Mouse (Mus musculus): ENCODE measurements around the gene Gm43302. TPM values are rescaled to one million over a fixed set of nuclear protein-coding genes. Genes with fewer than 3 reads are reported as not detected.
"Not testable (repeated sequence)": the region's sequence is repeated elsewhere in the genome, so short reads cannot be mapped to it uniquely, and the experiment has no call there.

Gene Gm43302
- polyA plus RNA-seq, 1 experiment = 2.8 TPM

DNA sequence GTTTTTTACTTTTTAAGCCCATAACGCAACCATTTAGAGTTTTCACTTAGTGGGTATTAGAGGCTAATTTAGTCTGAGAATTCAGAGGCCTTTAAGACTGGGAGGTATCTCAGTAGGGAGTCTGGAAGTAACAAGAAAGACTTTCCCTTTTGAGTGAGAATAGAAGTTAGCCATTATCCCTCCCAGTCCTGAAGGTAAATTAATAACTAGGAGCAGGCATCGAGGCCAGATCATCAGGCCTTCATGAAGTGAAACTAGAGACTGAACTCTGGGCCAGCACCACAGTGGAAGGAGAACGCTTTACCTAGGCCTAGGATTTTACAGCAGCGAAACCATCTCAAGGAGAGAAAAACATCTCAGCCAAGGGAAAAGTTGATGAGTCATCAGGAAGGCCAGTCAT lies 8.5 kb upstream of the Gm43302 start:
- H3K27me3 ChIP-seq (replicated peaks; ENCODE audit: control insufficient read depth, insufficient read depth, low read length) = no peaks in the 10 kb centered on the region
- no peak overlapping the region; the same call in 1 of the 2 replicates for H3K27ac ChIP-seq (ENCODE audit: insufficient read depth, low read depth, low read length)
- WGBS = 50% methylated on average over 4 of the region's 4 CpGs
- no peaks in the 10 kb centered on the region for H3K4me1 ChIP-seq (ENCODE audit: control insufficient read depth, insufficient read depth, low read length)
- peak; percentile 76 for DNase-seq
- no peaks in the 10 kb centered on the region for H3K36me3 ChIP-seq (ENCODE audit: control insufficient read depth, insufficient read depth, low read length)
- TF ChIP-seq POLR2A (IDR thresholded peaks at IDR 0.05; ENCODE audit: low read depth, low read length) = no peak
- TF ChIP-seq CTCF (conservative IDR thresholded peaks at IDR 0.05; ENCODE audit: insufficient read depth, insufficient read length, low read depth, low read length) = no peak
- no peak overlapping the region for H3K4me3 ChIP-seq (ENCODE audit: insufficient read depth, low read depth, low read length)

DNA sequence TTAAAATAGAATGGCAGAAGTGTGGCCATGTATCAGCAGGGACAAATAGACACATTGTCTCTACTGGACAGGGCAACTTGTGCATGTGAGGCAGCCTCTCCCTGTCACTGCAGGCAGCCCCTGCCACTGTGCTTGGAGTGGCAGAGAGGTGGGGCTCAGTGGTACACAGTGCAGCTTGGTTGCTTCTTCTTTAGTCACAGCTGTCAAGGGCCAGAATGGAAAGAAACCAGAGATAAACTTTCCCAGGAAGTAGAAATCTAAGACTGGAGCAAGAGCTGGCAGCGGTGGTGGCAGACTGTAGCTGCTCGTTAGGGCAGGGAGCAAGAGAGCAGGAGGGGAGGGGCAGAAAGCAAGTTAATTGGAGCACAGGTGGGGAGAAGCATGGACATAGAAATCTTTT lies 8.0 kb upstream of the Gm43302 start:
- no peak for TF ChIP-seq POLR2A (IDR thresholded peaks at IDR 0.05; ENCODE audit: low read depth, low read length)
- no peak for TF ChIP-seq CTCF (conservative IDR thresholded peaks at IDR 0.05; ENCODE audit: insufficient read depth, insufficient read length, low read depth, low read length)
- Histone ChIP-seq H3K36me3 (ENCODE audit: control insufficient read depth, insufficient read depth, low read length) (no peaks in the 10 kb centered on the region), H3K4me3 (ENCODE audit: insufficient read depth, low read depth, low read length) (no peak overlapping the region), H3K27ac (ENCODE audit: insufficient read depth, low read depth, low read length) (peak overlapping the region; percentile 22; the same call in 1 of the 2 replicates), H3K27me3 (replicated peaks; ENCODE audit: control insufficient read depth, insufficient read depth, low read length) (no peaks in the 10 kb centered on the region), H3K4me1 (ENCODE audit: control insufficient read depth, insufficient read depth, low read length) (no peaks in the 10 kb centered on the region)
- DNase-seq = peak; percentile 67
- 16% methylated on average over 2 of the region's 2 CpGs for WGBS

DNA sequence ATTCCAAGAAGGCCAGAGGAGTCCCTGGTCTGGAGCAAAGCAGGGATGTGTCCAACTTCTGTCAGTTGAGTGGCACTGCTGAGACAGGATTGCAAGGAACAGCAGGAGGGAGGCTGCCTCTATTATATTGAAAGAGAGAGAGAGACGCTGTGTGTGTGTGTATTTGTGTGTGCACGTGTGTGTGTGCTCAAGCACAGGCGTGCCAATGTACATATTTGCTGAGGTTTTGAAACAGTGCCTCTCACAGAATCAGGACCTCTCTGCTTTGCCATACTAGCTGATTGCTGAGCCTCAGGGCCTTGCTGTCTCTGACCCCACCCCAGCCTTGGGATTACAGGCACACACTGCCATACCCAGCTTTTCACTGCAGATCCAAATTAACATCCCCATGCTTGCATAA lies 2.3 kb upstream of the Gm43302 start:
- no peak for DNase-seq
- Histone ChIP-seq H3K27me3 (replicated peaks; ENCODE audit: control insufficient read depth, insufficient read depth, low read length) (no peaks in the 10 kb centered on the region), H3K4me3 (ENCODE audit: insufficient read depth, low read depth, low read length) (no peak overlapping the region), H3K27ac (ENCODE audit: insufficient read depth, low read depth, low read length) (no peak overlapping the region), H3K36me3 (ENCODE audit: control insufficient read depth, insufficient read depth, low read length) (no peaks in the 10 kb centered on the region), H3K4me1 (ENCODE audit: control insufficient read depth, insufficient read depth, low read length) (peaks cover 4% of the 10 kb centered on the region; the same call in 1 of the 2 replicates)
- WGBS = 93% methylated on average over 3 of the region's 3 CpGs
- TF ChIP-seq CTCF (conservative IDR thresholded peaks at IDR 0.05; ENCODE audit: insufficient read depth, insufficient read length, low read depth, low read length) = no peak
- no peak for TF ChIP-seq POLR2A (IDR thresholded peaks at IDR 0.05; ENCODE audit: low read depth, low read length)

DNA sequence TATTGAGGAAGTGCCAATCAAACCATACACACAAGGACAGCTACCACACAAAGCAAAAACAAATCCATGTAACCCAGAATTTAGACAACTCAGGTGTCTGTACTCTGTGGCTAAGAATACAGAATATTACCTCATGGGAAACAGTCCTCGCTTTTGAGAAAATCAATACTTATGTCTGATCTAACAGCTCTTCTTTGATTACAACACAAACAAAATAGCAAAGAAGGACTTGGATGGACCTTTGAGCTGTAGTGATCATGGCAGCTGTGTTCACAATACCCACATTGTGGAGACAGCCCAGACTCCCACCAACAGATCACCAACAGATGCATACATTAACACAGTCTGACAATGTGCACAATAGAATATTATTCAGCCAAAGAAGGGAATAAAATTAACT lies 1.0 kb downstream of the Gm43302 start:
- Histone ChIP-seq H3K27me3 (replicated peaks; ENCODE audit: control insufficient read depth, insufficient read depth, low read length) (no peaks in the 10 kb centered on the region), H3K36me3 (ENCODE audit: control insufficient read depth, insufficient read depth, low read length) (no peaks in the 10 kb centered on the region), H3K4me1 (ENCODE audit: control insufficient read depth, insufficient read depth, low read length) (peaks cover 4% of the 10 kb centered on the region; the same call in 1 of the 2 replicates), H3K4me3 (ENCODE audit: insufficient read depth, low read depth, low read length) (no peak overlapping the region), H3K27ac (ENCODE audit: insufficient read depth, low read depth, low read length) (no peak overlapping the region)
- no peak for TF ChIP-seq POLR2A (IDR thresholded peaks at IDR 0.05; ENCODE audit: low read depth, low read length)
- TF ChIP-seq CTCF (conservative IDR thresholded peaks at IDR 0.05; ENCODE audit: insufficient read depth, insufficient read length, low read depth, low read length) = no peak
- WGBS = 100% methylated on average over 1 of the region's 1 CpGs
- DNase-seq = no peak

DNA sequence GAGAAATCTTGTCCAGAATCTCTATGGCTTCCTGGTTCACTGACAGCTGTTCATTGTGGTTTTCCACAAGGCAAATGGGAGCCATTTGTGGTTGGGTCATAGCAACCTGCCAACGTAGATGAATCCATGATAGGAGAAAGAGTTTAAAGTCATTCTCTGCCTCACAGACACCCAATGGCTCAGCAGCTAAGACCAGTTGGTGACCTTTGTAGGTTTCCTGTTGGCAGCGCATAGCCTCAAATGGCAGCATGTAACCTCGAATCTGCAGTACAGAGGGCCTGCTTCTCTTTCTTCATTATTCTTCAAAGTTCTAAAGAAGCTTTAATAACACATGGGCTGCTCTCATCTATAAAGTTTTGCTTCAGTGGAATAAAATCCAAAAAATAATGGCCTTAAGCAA lies 2.6 kb downstream of the Gm43302 start:
- not testable (repeated sequence) for H3K36me3 ChIP-seq (ENCODE audit: control insufficient read depth, insufficient read depth, low read length); H3K27ac ChIP-seq (ENCODE audit: insufficient read depth, low read depth, low read length); H3K4me3 ChIP-seq (ENCODE audit: insufficient read depth, low read depth, low read length); DNase-seq; H3K27me3 ChIP-seq (replicated peaks; ENCODE audit: control insufficient read depth, insufficient read depth, low read length); H3K4me1 ChIP-seq (ENCODE audit: control insufficient read depth, insufficient read depth, low read length)
- 91% methylated on average over 3 of the region's 3 CpGs for WGBS

DNA sequence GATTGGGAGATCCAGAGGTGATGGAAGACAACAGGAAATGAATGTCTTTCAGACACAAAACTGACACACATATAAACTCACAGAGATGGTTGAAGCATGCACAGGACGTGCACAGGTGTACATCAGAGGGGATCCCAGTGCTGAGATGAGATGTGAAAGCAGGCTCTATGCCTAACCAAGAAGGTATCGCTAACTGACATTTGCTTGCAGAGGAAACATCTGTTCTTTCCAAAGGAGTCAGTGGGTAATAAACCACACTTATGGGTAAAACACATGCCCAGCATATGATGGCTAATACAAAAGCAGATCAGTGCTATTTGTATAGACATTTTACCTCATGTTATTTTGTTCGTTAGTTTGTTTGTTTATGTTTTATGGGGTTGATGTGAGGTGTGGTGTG lies 32.8 kb downstream of the Gm43302 start:
- H3K36me3 ChIP-seq (ENCODE audit: control insufficient read depth, insufficient read depth, low read length); H3K4me3 ChIP-seq (ENCODE audit: insufficient read depth, low read depth, low read length); H3K27ac ChIP-seq (ENCODE audit: insufficient read depth, low read depth, low read length); DNase-seq; H3K27me3 ChIP-seq (replicated peaks; ENCODE audit: control insufficient read depth, insufficient read depth, low read length); H3K4me1 ChIP-seq (ENCODE audit: control insufficient read depth, insufficient read depth, low read length): not testable (repeated sequence)
- 100% methylated on average over 1 of the region's 3 CpGs for WGBS

DNA sequence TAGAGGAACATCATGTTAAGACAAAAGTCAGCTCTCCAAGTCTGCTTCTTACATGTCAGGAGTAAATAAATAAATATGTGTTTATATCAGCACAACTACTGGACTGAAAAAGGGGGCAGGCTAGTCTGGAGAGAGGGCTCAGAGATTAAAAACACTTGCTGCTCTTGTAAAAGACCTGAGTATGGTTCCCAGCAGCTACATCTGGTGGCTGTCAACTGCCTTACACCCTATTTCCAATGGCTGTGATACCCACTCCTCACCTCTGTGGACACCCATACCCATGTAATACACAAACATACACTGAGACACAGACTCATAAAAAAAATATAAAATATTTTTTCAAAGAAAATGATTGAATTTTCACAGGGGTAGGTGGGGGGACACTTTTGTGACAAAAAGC lies 41.0 kb downstream of the Gm43302 start:
- TF ChIP-seq CTCF (conservative IDR thresholded peaks at IDR 0.05; ENCODE audit: insufficient read depth, insufficient read length, low read depth, low read length) (no peak), POLR2A (IDR thresholded peaks at IDR 0.05; ENCODE audit: low read depth, low read length) (no peak)

DNA sequence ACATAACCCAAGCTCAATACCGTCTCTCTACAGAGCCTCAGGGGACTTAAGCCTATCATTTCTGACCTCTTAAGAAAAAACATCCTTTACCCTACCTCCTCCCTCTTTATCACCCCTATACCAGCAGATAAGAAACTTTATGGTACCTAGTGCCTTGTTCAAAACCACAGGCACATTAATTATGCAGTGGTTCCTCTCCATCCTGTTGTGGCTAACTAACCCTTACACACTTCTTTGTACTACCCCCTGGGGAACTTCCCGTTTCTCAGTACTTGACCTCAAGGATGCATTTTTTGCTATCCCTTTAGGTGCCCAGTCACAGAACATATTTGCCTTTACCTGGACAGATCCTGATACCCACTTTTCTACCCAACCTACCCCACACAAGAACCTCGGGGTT lies 48.8 kb downstream of the Gm43302 start:
- not testable (repeated sequence) for DNase-seq; H3K27ac ChIP-seq (ENCODE audit: insufficient read depth, low read depth, low read length); H3K27me3 ChIP-seq (replicated peaks; ENCODE audit: control insufficient read depth, insufficient read depth, low read length); H3K4me3 ChIP-seq (ENCODE audit: insufficient read depth, low read depth, low read length); H3K4me1 ChIP-seq (ENCODE audit: control insufficient read depth, insufficient read depth, low read length); H3K36me3 ChIP-seq (ENCODE audit: control insufficient read depth, insufficient read depth, low read length)
- WGBS = 71% methylated on average over 3 of the region's 3 CpGs

More for the DNA sequence above, 41.0 kb downstream of the Gm43302 start:
- no peak for DNase-seq
- H3K36me3 ChIP-seq (ENCODE audit: control insufficient read depth, insufficient read depth, low read length) = no peaks in the 10 kb centered on the region
- no peaks in the 10 kb centered on the region for H3K27me3 ChIP-seq (replicated peaks; ENCODE audit: control insufficient read depth, insufficient read depth, low read length)
- H3K4me3 ChIP-seq (ENCODE audit: insufficient read depth, low read depth, low read length) = no peak overlapping the region
- no peaks in the 10 kb centered on the region for H3K4me1 ChIP-seq (ENCODE audit: control insufficient read depth, insufficient read depth, low read length)
- H3K27ac ChIP-seq (ENCODE audit: insufficient read depth, low read depth, low read length) = no peak overlapping the region

DNA sequence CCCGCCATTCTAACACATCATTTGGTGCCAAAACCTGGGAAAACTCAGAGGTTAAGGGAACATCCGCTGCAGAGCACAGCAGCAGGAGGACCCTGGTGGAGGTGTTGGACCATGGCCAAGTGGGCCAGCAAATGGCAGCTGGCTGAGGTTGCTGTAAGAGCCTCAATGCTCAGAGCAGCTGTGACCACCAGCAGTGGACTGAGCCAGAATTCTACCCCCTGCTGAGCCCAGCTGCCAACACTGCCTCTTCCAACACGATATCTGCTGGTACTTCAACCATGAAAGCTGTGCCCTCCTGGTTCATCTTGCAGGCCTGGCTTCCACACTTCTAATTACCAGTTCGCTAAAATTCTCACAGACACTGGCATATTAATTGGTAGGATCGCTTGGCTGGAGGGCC lies 52.5 kb downstream of the Gm43302 start:
- not testable (repeated sequence) for H3K27ac ChIP-seq (ENCODE audit: insufficient read depth, low read depth, low read length); H3K4me1 ChIP-seq (ENCODE audit: control insufficient read depth, insufficient read depth, low read length); H3K27me3 ChIP-seq (replicated peaks; ENCODE audit: control insufficient read depth, insufficient read depth, low read length); H3K36me3 ChIP-seq (ENCODE audit: control insufficient read depth, insufficient read depth, low read length); DNase-seq; H3K4me3 ChIP-seq (ENCODE audit: insufficient read depth, low read depth, low read length)
- 65% methylated on average over 5 of the region's 5 CpGs for WGBS

DNA sequence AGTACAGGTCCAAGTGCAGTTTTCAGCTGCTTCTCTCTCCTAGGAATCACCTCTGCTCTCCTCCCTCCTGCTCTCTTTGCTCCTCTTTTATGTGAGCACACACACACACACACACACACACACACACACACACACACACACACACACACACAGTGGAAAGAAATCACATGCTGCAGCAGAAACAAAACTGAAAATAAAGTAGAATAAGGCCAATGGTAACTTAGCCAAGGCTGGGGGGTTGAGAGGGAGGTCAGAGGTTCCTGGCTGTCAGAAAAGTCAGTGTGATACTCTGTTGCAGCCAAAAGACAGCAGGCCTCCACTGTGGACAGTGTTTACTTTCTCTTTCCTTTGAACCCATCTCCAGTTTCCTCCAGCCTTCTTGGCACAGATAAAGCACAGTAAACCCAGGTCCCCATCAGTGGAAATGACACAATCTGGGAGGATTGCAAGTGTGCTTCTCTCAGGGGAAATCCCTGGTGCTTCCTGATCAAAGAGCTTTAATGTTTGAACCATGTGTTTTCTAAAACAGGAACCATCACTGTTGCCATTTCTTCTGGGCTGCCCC lies 53.9 kb downstream of the Gm43302 start, which contains the start of gene Gbp10:
Gene Gbp10 (minus strand): TSS at position 51 of the 565 bp plus-strand sequence.
- peak within 1 kb of the TSS; percentile 20; the same call in 1 of the 2 replicates for H3K27ac ChIP-seq (ENCODE audit: insufficient read depth, low read depth, low read length)
- H3K4me3 ChIP-seq (ENCODE audit: insufficient read depth, low read depth, low read length); H3K27me3 ChIP-seq (replicated peaks; ENCODE audit: control insufficient read depth, insufficient read depth, low read length); H3K36me3 ChIP-seq (ENCODE audit: control insufficient read depth, insufficient read depth, low read length); H3K4me1 ChIP-seq (ENCODE audit: control insufficient read depth, insufficient read depth, low read length): not testable (repeated sequence)
- peak; percentile 52 for DNase-seq

DNA sequence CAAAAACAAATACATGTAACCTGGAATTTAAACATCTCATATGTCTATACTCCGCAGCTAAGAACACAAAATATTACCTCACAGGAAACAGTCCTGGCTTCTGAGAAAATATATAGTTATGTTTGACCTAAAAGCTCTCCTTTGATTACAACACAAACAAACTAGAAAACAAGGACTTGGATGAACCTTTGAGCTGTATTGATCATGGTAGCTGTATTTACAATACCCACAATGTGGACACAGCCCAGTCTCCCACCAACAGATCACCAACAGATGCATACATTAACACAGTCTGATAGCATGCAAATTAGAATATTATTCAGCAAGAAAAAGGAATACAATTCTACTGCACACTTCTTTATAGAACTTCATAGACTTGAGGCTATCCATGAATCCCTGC lies 55.1 kb downstream of the Gm43302 start:
- H3K4me3 ChIP-seq (ENCODE audit: insufficient read depth, low read depth, low read length); DNase-seq; H3K4me1 ChIP-seq (ENCODE audit: control insufficient read depth, insufficient read depth, low read length); H3K36me3 ChIP-seq (ENCODE audit: control insufficient read depth, insufficient read depth, low read length); H3K27me3 ChIP-seq (replicated peaks; ENCODE audit: control insufficient read depth, insufficient read depth, low read length); H3K27ac ChIP-seq (ENCODE audit: insufficient read depth, low read depth, low read length): not testable (repeated sequence)
- WGBS = 68% methylated on average over 1 of the region's 1 CpGs

Measured in kidney, adult 2 months (tissue).